Mouse (Mus musculus): ENCODE measurements around the gene Ak3.

DNA sequence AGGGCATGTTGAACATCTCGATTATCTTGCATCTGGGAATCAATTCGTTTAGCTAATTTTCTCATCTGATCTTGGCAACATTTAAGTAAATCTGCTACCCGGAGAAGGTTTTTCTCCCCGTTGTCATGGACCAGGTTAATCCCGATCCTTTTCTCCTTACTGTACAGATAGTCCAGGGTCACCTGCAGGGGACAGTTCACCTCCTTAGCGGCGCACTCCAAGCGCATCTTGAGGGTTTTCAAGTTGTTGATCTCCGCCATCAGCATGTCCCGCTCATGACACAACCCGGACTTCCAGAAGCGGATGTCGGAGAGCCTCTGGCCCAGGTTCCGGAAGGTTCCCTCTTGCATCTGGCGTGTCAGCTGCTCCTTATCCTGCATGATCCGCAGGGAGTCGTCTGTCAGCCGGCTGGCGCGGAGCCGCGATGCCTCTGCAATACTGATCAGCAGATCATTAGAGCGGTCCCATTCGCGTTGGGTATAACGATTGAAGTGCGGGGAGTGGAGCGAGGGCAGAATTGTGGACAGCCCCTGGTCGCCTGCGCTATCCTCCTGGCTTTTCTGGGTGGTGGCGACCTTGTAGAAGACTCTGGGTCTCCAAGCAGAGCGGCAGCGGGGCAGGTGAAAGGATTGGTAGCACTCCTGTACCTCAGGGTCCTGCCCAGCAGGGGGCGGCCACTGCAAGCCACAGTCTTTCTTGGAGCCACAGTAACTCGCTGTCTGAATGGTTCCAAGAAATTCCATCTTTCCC lies 72.7 kb downstream of the Ak3 start:
- TF ChIP-seq MAFK (IDR thresholded peaks at IDR 0.05; ENCODE audit: insufficient read depth, low read depth, low read length) = no peak
- TF ChIP-seq ZNF384 (IDR thresholded peaks at IDR 0.05; ENCODE audit: low read depth, low read length) = no peak
- no peak for TF ChIP-seq CHD2 (IDR thresholded peaks at IDR 0.05; ENCODE audit: low read depth, low read length)
- TF ChIP-seq HCFC1 (IDR thresholded peaks at IDR 0.05; ENCODE audit: borderline replicate concordance, insufficient read depth, low read length) = no peak

Data from ES-E14 (cell line).